Mouse (Mus musculus) kidney, adult 2 months (tissue): ENCODE measurements around the gene Nup153. TPM values are rescaled to one million over a fixed set of nuclear protein-coding genes. Genes with fewer than 3 reads are reported as not detected.
A peak's percentile ranks its signal among the peaks of the same experiment; 100 is the strongest.

Source experiments
- DNase-seq: peaks from one replicate; pipeline ENCODE4 v3.0.0; 2021
- H3K27ac ChIP-seq: fragments of 200-500 bp; 2 replicates; pipeline ENCODE4 v1.5.1; 2012; ENCODE audit warnings: low read depth, low read length, control low read depth, inconsistent platforms; ENCODE audit not compliant: insufficient read depth
- H3K27me3 ChIP-seq: fragments of 200-500 bp; replicated peaks from 2 replicates; pipeline ENCODE4 v1.6.1; 2012; ENCODE audit warnings: mild to moderate bottlenecking, moderate library complexity, low read length, inconsistent platforms; ENCODE audit not compliant: control insufficient read depth, insufficient read depth
- H3K36me3 ChIP-seq: fragments of 200-500 bp; 2 replicates; pipeline ENCODE4 v1.6.1; 2012; ENCODE audit warnings: mild to moderate bottlenecking, moderate library complexity, low read length, inconsistent platforms; ENCODE audit not compliant: control insufficient read depth, insufficient read depth
- H3K4me1 ChIP-seq: fragments of 200-500 bp; 2 replicates; pipeline ENCODE4 v1.6.1; 2011; ENCODE audit warnings: low read length; ENCODE audit not compliant: control insufficient read depth, insufficient read depth
- H3K4me3 ChIP-seq: fragments of 200-500 bp; 2 replicates; pipeline ENCODE4 v1.5.1; 2011; ENCODE audit warnings: mild to moderate bottlenecking, low read depth, low read length, control low read depth; ENCODE audit not compliant: insufficient read depth
- CTCF ChIP-seq: fragments of 200-500 bp; conservative IDR thresholded peaks from 2 replicates; pipeline ENCODE4 v1.5.1; 2011; ENCODE audit warnings: low read depth, mild to moderate bottlenecking, control low read depth, low read length, moderate library complexity, mixed read lengths; ENCODE audit not compliant: insufficient read depth, insufficient read length
- POLR2A ChIP-seq: fragments of 200-500 bp; IDR thresholded peaks from one replicate; pipeline ENCODE4 v1.6.1; 2011; ENCODE audit warnings: low read depth, low read length, control low read depth
- WGBS: fragments of 180-500 bp; shearing (Covaris S2); methylation state at CpG from one replicate; pipeline ENCODE4 v1.1.7; 2018; 5-methylcytosine and 5-hydroxymethylcytosine counted together
- polyA plus RNA-seq: library from polyadenylated mRNA; depleted of rRNA; stranded (reverse); fragments of >200 nt; gene quantifications from 2 replicates; pipeline ENCODE4 v1.2.3, GENCODE M21; 2012

The Nup153 gene
- polyA plus RNA-seq, 1 experiment, result 38.2 TPM

DNA sequence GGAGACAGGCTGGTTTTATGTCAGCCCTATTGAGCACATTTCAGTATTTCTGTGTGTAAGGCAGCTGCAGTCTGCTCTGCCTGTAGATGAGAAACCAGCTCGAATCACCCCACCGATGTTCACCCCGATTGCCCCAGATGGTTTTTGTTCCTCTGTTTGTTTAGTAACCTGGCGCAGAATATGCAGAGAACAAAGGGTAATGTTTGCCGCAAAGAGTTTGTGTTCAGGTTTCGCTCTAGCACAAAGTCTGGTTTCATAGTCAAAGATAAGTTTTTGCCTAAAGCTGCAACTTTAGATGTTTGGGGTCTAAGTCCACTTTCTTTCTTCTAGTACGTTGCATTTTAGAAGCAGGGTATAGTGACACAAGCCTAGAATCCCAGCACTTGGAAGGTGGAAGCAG, 75.1 kb downstream of the Nup153 start:
- no peak for DNase-seq
- Histone ChIP-seq H3K27ac (no peak overlapping the region), H3K27me3 (no peaks in the 10 kb centered on the region), H3K4me1 (no peaks in the 10 kb centered on the region), H3K4me3 (no peak overlapping the region), H3K36me3 (no peaks in the 10 kb centered on the region)
- TF ChIP-seq POLR2A (no peak), CTCF (no peak)
- 58% methylated on average over 7 of the region's 7 CpGs for WGBS

DNA sequence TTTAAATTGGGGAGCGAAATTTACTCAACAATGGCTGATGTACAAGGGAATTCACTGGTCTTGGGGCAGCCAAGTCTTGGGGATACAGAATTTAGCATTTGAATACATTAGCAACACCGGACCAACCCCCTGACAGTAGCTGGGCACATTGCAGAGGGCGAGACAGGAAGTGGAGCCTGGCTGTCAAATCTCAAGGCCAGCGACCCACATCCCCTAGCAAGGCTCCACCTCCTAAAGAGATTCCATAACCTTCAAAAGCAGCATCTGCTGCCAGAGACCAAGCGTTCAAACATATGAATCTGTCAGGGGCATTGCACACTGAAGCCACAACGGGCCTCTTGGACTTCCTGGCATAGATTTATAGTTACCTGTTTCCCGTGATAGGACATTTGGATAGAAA, 75.9 kb downstream of the Nup153 start:
- TF ChIP-seq CTCF (no peak), POLR2A (no peak)
- Histone ChIP-seq H3K27me3 (no peaks in the 10 kb centered on the region), H3K36me3 (no peaks in the 10 kb centered on the region), H3K27ac (no peak overlapping the region), H3K4me3 (no peak overlapping the region), H3K4me1 (no peaks in the 10 kb centered on the region)
- DNase-seq, result no peak
- 75% methylated on average over 7 of the region's 7 CpGs for WGBS

GRCm38 (mm10) chr13:46645476-46645875, 82.3 kb downstream of the Nup153 start:
- no peaks in the 10 kb centered on the region for H3K27me3 ChIP-seq
- DNase-seq, result no peak
- H3K27ac ChIP-seq, result no peak overlapping the region
- no peaks in the 10 kb centered on the region for H3K4me1 ChIP-seq
- 82% methylated on average over 6 of the region's 6 CpGs for WGBS
- TF ChIP-seq CTCF (no peak), POLR2A (no peak)
- no peak overlapping the region for H3K4me3 ChIP-seq
- H3K36me3 ChIP-seq, result no peaks in the 10 kb centered on the region

DNA sequence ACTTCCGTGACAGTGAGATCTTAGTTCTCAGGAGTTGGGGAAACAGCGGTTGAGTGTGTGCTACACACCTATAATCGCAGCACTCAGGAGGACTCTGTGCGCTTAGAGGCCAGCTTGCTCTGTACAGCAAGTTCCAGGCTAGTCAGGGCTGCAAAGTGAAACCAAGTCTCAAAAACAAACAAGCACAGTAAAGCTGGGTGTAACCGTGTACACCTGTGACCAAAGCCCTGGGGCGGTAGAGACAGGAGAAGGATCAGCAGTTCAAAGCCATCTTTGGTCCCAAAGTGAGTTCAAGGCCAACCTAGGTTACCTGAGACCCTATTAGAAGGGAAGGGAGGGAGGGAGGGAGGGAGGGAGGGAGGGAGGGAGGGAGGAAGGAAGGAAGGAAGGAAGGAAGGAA, 83.6 kb downstream of the Nup153 start:
- Histone ChIP-seq H3K27me3 (no peaks in the 10 kb centered on the region), H3K4me1 (no peaks in the 10 kb centered on the region), H3K36me3 (no peaks in the 10 kb centered on the region), H3K4me3 (no peak overlapping the region), H3K27ac (no peak overlapping the region)
- 88% methylated on average over 6 of the region's 6 CpGs for WGBS
- no peak for TF ChIP-seq POLR2A
- no peak for TF ChIP-seq CTCF
- no peak for DNase-seq

GRCm38 (mm10) chr13:46642318-46642717, 85.4 kb downstream of the Nup153 start:
- 90% methylated on average over 4 of the region's 4 CpGs for WGBS
- H3K36me3 ChIP-seq, result no peaks in the 10 kb centered on the region
- H3K4me1 ChIP-seq, result no peaks in the 10 kb centered on the region
- TF ChIP-seq CTCF (peak; percentile 41; the same call in 1 of the 2 replicates), POLR2A (no peak)
- no peak overlapping the region for H3K4me3 ChIP-seq
- H3K27ac ChIP-seq, result no peak overlapping the region
- DNase-seq, result no peak
- no peaks in the 10 kb centered on the region for H3K27me3 ChIP-seq

- Histone ChIP-seq H3K4me3 (no peak overlapping the region), H3K4me1 (no peaks in the 10 kb centered on the region), H3K27ac (no peak overlapping the region), H3K27me3 (no peaks in the 10 kb centered on the region), H3K36me3 (no peaks in the 10 kb centered on the region)
- DNase-seq, result peak; percentile 5
- 77% methylated on average over 10 of the region's 10 CpGs for WGBS
- TF ChIP-seq CTCF (no peak), POLR2A (no peak)
Observed at GRCm38 (mm10) chr13:46640608-46641468, 86.9 kb downstream of the Nup153 start.

GRCm38 (mm10) chr13:46634133-46634488, 93.6 kb downstream of the Nup153 start:
- Histone ChIP-seq H3K4me1 (no peaks in the 10 kb centered on the region), H3K36me3 (no peaks in the 10 kb centered on the region), H3K27ac (no peak overlapping the region), H3K4me3 (no peak overlapping the region), H3K27me3 (no peaks in the 10 kb centered on the region)
- TF ChIP-seq POLR2A, result no peak
- TF ChIP-seq CTCF, result no peak
- 47% methylated on average over 6 of the region's 6 CpGs for WGBS
- no peak for DNase-seq
